Comparison of ENCODE assay signal across 15 mouse cellular contexts in genomic region chr8:115348704-115349103, GRCm38 (mm10).
"Had no signal": no experiment of that assay in that cellular context is flagged by ENCODE, and none has a peak within 500 bp of the region (broad histone marks: within the 10 kb centered on the region; RNA-seq: fewer than 3 reads in every experiment).

No protein-coding gene starts in this region.

- H3K27ac ChIP-seq: neural tube, embryonic 15.5 days; stomach, embryonic 15.5 days; stomach, postnatal 0 days had no signal

- H3K9ac ChIP-seq: neural tube, embryonic 15.5 days; stomach, embryonic 15.5 days had no signal

- H3K27me3 ChIP-seq: neural tube, embryonic 15.5 days; stomach, embryonic 15.5 days had no signal

- H3K4me2 ChIP-seq: neural tube, embryonic 15.5 days; stomach, embryonic 15.5 days had no signal

- H3K36me3 ChIP-seq: neural tube, embryonic 15.5 days; stomach, embryonic 15.5 days had no signal

- H3K4me3 ChIP-seq: neural tube, embryonic 15.5 days; stomach, embryonic 15.5 days had no signal

- H3K9me3 ChIP-seq: neural tube, embryonic 15.5 days; stomach, embryonic 15.5 days had no signal

- DNase-seq: retina, postnatal 1 day; right cerebral cortex, adult 18-20 months; right cerebral cortex, postnatal 14 days; right cerebral cortex, postnatal 25 days; right cerebral cortex, postnatal 4 days; spleen, adult 18-20 months; thymus, adult 18-20 months; thymus, adult 2 months; thymus, postnatal 14 days; thymus, postnatal 25 days; thymus, postnatal 36 days; thymus, postnatal 4 days had no signal

- H3K4me1 ChIP-seq: neural tube, embryonic 15.5 days; stomach, embryonic 15.5 days had no signal
